Mouse (Mus musculus): ENCODE data around the gene Cfap44. TPM values are rescaled to one million over a fixed set of nuclear protein-coding genes. Genes with fewer than 3 reads are reported as not detected.

Cfap44 gene
- polyA plus RNA-seq, 1 experiment from 2014 or later = 4.7 TPM

DNA sequence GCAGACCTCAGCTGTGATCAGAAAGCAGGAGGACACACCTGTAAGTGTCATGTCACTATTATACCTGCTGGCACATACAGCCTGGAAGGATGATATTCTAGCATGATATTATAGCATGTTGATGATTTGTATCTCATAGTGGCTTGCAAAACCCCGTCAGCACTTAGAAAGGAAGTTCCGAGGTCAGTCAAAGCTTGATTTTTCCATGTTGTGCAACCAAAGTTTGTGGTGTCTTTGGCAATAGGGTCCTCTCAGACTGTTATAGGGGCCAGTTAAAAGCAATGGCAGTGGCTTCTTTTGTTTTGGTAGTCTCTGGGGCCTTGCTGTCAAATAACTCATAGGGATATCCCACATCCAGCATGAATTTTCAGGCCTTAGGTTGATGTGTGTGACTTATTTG is 63.3 kb downstream of the Cfap44 start:
- H3K36me3 ChIP-seq (ENCODE audit: insufficient read depth, low read length) = no peaks in the 10 kb centered on the region
- no peaks in the 10 kb centered on the region for H3K9me3 ChIP-seq (ENCODE audit: low read length)
- H3K27me3 ChIP-seq (replicated peaks; ENCODE audit: insufficient read depth, low read length) = no peaks in the 10 kb centered on the region
- no peak overlapping the region for H3K4me3 ChIP-seq (ENCODE audit: low read depth, low read length)
- 78% methylated on average over 2 of the region's 2 CpGs for WGBS
- H3K4me1 ChIP-seq (ENCODE audit: insufficient read depth, low read depth, low read length) = no peaks in the 10 kb centered on the region
- H3K27ac ChIP-seq (ENCODE audit: low read length) = no peak overlapping the region
- H3K4me2 ChIP-seq (replicated peaks; ENCODE audit: low read depth, low read length) = no peak overlapping the region
- no peak for DNase-seq (ENCODE audit: low spot score)
- ATAC-seq = no peak
- TF ChIP-seq EP300 (IDR thresholded peaks at IDR 0.05) (no peak), CTCF (IDR thresholded peaks at IDR 0.05) (no peak)
- H3K9ac ChIP-seq (replicated peaks; ENCODE audit: low read depth) = no peak overlapping the region

DNA sequence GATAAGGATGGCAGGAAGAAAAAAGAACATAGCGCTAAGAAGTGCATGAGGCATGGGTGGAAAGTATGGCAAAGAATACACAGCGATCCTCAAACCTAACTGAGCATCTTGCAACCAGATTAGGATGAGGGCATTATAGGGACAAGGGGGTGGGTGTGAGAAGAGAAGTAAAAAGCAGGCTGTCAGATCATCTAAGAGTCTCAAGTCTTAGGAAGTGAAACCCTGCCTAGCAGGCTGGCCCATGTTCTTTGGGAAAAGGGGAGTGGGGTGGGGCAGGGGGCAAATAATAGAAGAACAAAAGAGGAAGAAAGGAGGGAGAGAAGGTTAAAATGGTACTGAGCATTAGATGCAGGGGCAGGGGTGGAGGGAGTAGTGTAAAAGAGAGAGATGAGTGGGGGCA is 64.2 kb downstream of the Cfap44 start:
- no peak overlapping the region for H3K9ac ChIP-seq (replicated peaks; ENCODE audit: low read depth)
- no peaks in the 10 kb centered on the region for H3K27me3 ChIP-seq (replicated peaks; ENCODE audit: insufficient read depth, low read length)
- no peak overlapping the region for H3K4me3 ChIP-seq (ENCODE audit: low read depth, low read length)
- no peaks in the 10 kb centered on the region for H3K4me1 ChIP-seq (ENCODE audit: insufficient read depth, low read depth, low read length)
- H3K36me3 ChIP-seq (ENCODE audit: insufficient read depth, low read length) = no peaks in the 10 kb centered on the region
- DNase-seq (ENCODE audit: low spot score) (no peak), ATAC-seq (no peak)
- no peak overlapping the region for H3K27ac ChIP-seq (ENCODE audit: low read length)
- 91% methylated on average over 2 of the region's 2 CpGs for WGBS
- TF ChIP-seq CTCF (IDR thresholded peaks at IDR 0.05) (no peak), EP300 (IDR thresholded peaks at IDR 0.05) (no peak)
- H3K4me2 ChIP-seq (replicated peaks; ENCODE audit: low read depth, low read length) = no peak overlapping the region
- H3K9me3 ChIP-seq (ENCODE audit: low read length) = no peaks in the 10 kb centered on the region

DNA sequence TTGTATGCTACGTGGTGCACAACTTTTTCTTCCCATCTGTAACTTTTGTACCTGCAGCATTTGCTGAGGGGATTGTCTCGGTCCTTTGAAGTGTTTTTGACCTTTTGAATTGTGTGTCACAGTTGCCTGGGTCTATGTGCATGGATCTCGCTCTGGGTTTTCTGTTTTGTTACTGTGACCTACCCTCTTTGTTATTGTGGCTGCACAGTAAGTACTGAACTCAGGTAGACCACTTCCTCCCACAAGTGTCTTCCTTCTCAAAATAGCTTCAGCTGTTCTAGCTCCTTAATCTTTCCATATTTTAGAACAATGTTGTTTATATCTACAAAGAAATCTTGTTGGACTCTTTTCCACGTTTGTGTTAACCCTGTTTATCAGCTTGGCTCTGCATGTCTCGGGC is 66.3 kb downstream of the Cfap44 start:
- H3K36me3 ChIP-seq (ENCODE audit: insufficient read depth, low read length) = no peaks in the 10 kb centered on the region
- no peaks in the 10 kb centered on the region for H3K4me1 ChIP-seq (ENCODE audit: insufficient read depth, low read depth, low read length)
- H3K4me3 ChIP-seq (ENCODE audit: low read depth, low read length) = no peak overlapping the region
- DNase-seq (ENCODE audit: low spot score) (no peak), ATAC-seq (no peak)
- H3K4me2 ChIP-seq (replicated peaks; ENCODE audit: low read depth, low read length) = no peak overlapping the region
- H3K27me3 ChIP-seq (replicated peaks; ENCODE audit: insufficient read depth, low read length) = no peaks in the 10 kb centered on the region
- H3K27ac ChIP-seq (ENCODE audit: low read length) = no peak overlapping the region
- 62% methylated on average over 5 of the region's 5 CpGs for whole genome bisulfite sequencing
- no peaks in the 10 kb centered on the region for H3K9me3 ChIP-seq (ENCODE audit: low read length)
- H3K9ac ChIP-seq (replicated peaks; ENCODE audit: low read depth) = no peak overlapping the region
- TF ChIP-seq EP300 (IDR thresholded peaks at IDR 0.05) (no peak), CTCF (IDR thresholded peaks at IDR 0.05) (no peak)

DNA sequence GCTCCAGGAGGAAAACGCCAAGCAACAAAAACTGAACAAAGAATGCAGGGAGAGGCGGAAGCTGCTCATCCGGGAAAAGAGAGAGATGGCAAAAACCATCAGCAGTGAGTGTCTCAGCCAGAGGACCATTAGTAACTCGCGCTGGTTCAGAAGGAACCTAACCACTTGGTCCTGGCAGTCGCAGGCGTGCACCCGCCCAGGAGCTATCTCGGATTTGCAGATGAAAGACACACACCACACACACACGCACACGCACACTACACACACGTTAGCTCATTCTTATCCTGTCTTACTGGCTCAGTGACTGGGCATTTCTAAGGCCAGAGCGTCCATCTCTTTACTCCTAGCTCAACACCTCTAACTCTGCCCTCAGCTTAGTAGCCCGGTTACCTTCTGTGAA is 80.7 kb downstream of the Cfap44 start:
- no peak for TF ChIP-seq EP300 (IDR thresholded peaks at IDR 0.05)
- TF ChIP-seq CTCF (IDR thresholded peaks at IDR 0.05) = no peak
- DNase-seq (ENCODE audit: low spot score) = no peak

DNA sequence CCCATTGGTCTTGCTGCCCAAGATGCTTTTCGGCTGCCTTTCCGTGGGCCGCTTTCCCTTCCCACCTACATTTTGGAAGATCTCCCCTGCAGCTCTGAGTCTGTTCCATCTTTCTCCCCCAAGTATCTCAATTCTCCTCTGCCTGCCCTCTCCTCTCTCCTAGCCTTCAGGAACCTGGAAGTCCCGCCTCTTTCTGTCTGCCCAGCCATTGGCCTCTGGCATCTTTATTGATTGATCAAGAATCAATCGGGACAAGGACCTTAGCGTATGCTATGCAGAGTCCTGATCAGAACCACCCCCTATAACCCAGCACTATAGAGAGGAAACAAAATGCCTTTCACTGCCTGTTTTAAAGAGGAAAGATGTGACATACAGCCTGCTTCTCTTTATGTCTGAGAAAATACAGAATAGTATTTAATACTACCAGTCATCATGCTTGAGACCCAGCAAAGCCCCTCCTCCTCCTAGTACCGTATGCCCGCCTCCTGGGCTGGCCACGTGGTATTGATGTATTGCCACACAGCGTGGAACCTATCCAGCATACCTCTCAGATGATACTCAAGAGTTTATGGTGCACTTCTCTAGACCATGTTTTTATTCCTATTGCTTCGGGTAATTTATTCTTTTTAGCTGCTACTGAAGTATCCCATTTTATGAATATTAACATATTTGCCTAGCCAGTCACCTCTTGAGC is 81.2 kb downstream of the Cfap44 start:
- Histone ChIP-seq H3K36me3 (ENCODE audit: insufficient read depth, low read length) (no peaks in the 10 kb centered on the region), H3K4me2 (replicated peaks; ENCODE audit: low read depth, low read length) (no peak overlapping the region), H3K27me3 (replicated peaks; ENCODE audit: insufficient read depth, low read length) (no peaks in the 10 kb centered on the region), H3K27ac (ENCODE audit: low read length) (no peak overlapping the region), H3K4me1 (ENCODE audit: insufficient read depth, low read depth, low read length) (no peaks in the 10 kb centered on the region), H3K9me3 (ENCODE audit: low read length) (no peaks in the 10 kb centered on the region), H3K4me3 (ENCODE audit: low read depth, low read length) (no peak overlapping the region), H3K9ac (replicated peaks; ENCODE audit: low read depth) (no peak overlapping the region)
- no peak for DNase-seq (ENCODE audit: low spot score)
- TF ChIP-seq EP300 (IDR thresholded peaks at IDR 0.05) = no peak
- no peak for TF ChIP-seq CTCF (IDR thresholded peaks at IDR 0.05)
- peak; percentile 45; the same call in 1 of the 2 replicates for ATAC-seq
- 78% methylated on average over 11 of the region's 11 CpGs for WGBS

More for the DNA sequence above, 80.7 kb downstream of the Cfap44 start:
- Histone ChIP-seq H3K36me3 (ENCODE audit: insufficient read depth, low read length) (no peaks in the 10 kb centered on the region), H3K4me1 (ENCODE audit: insufficient read depth, low read depth, low read length) (no peaks in the 10 kb centered on the region), H3K4me2 (replicated peaks; ENCODE audit: low read depth, low read length) (no peak overlapping the region), H3K27ac (ENCODE audit: low read length) (no peak overlapping the region), H3K27me3 (replicated peaks; ENCODE audit: insufficient read depth, low read length) (no peaks in the 10 kb centered on the region), H3K4me3 (ENCODE audit: low read depth, low read length) (no peak overlapping the region), H3K9me3 (ENCODE audit: low read length) (no peaks in the 10 kb centered on the region), H3K9ac (replicated peaks; ENCODE audit: low read depth) (no peak overlapping the region)
- 80% methylated on average over 14 of the region's 14 CpGs for WGBS
- ATAC-seq = no peak

DNA sequence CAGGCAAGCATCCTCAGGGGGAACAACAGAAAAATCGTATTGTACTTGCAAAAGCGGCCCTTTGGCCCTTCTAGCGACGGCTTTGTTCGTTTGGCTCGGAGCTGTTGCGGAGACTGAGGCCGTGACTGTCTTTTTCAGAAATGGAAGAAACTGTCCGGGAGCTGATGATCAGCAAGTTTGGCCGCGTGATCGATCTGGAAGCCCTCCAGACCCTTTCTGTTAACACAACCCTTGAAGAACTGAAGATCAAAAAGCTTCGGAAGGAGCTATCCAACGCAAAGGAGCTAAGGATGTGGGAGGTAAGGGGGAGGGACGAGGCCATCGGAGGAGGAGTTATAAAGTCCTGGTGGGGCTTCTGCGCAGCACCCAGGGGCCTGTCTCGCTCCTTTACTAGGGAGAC is 84.2 kb downstream of the Cfap44 start:
- Histone ChIP-seq H3K9ac (replicated peaks; ENCODE audit: low read depth) (no peak overlapping the region), H3K27me3 (replicated peaks; ENCODE audit: insufficient read depth, low read length) (no peaks in the 10 kb centered on the region), H3K4me3 (ENCODE audit: low read depth, low read length) (0 out of 2 replicates have a peak overlapping the region, but pooled peaks have one; percentile 2), H3K4me1 (ENCODE audit: insufficient read depth, low read depth, low read length) (no peaks in the 10 kb centered on the region), H3K27ac (ENCODE audit: low read length) (no peak overlapping the region), H3K36me3 (ENCODE audit: insufficient read depth, low read length) (no peaks in the 10 kb centered on the region), H3K4me2 (replicated peaks; ENCODE audit: low read depth, low read length) (peak overlapping the region; percentile 27; the same call in 1 of the 2 replicates), H3K9me3 (ENCODE audit: low read length) (no peaks in the 10 kb centered on the region)
- DNase-seq (ENCODE audit: low spot score) (no peak), ATAC-seq (no peak)
- WGBS = 30% methylated on average over 18 of the region's 18 CpGs
- TF ChIP-seq EP300 (IDR thresholded peaks at IDR 0.05) (no peak), CTCF (IDR thresholded peaks at IDR 0.05) (no peak)
